Mouse (Mus musculus) lung, embryonic 16.5 days (tissue): ENCODE data around the gene Ccdc194. TPM values are rescaled to one million over a fixed set of nuclear protein-coding genes. Genes with fewer than 3 reads are reported as not detected.
A peak's percentile ranks its signal among the peaks of the same experiment; 100 is the strongest.

Experiments used
- ATAC-seq: fragments of 200-750 bp; cut with Nextera tagmentation; 2 replicates; pipeline ENCODE4 v1.8.0; 2017; ENCODE audit warnings: low read depth, mild to moderate bottlenecking, moderate library complexity
- H3K27ac ChIP-seq: fragments of 300-500 bp; sonication (generic); 2 replicates; pipeline ENCODE4 v1.5.1; 2014; ENCODE audit warnings: mild to moderate bottlenecking, control low read depth, low read length
- H3K27me3 ChIP-seq: fragments of 300-500 bp; sonication (generic); 2 replicates; pipeline ENCODE4 v1.6.1; 2014; ENCODE audit warnings: low read depth, low read length, mixed read lengths; ENCODE audit not compliant: control insufficient read depth, insufficient read depth
- H3K36me3 ChIP-seq: fragments of 300-500 bp; sonication (generic); 2 replicates; pipeline ENCODE4 v1.6.1; 2014; ENCODE audit warnings: low read length; ENCODE audit not compliant: control insufficient read depth, insufficient read depth
- H3K4me1 ChIP-seq: fragments of 300-500 bp; sonication (generic); replicated peaks from 2 replicates; pipeline ENCODE4 v1.6.1; 2014; ENCODE audit warnings: low read length, mixed read lengths; ENCODE audit not compliant: control insufficient read depth, insufficient read depth
- H3K4me2 ChIP-seq: fragments of 300-500 bp; sonication (generic); 2 replicates; pipeline ENCODE4 v1.6.1; 2014; ENCODE audit warnings: low read depth, low read length, control low read depth
- H3K4me3 ChIP-seq: fragments of 300-500 bp; sonication (generic); 2 replicates; pipeline ENCODE4 v1.5.1; 2014; ENCODE audit warnings: mild to moderate bottlenecking, low read length, control low read depth
- H3K9ac ChIP-seq: fragments of 300-500 bp; sonication (generic); 2 replicates; pipeline ENCODE4 v1.6.1; 2014; ENCODE audit warnings: low read length, control low read depth
- H3K9me3 ChIP-seq: fragments of 300-500 bp; sonication (generic); 2 replicates; pipeline ENCODE4 v1.6.1; 2016; ENCODE audit warnings: low read length; ENCODE audit not compliant: control insufficient read depth
- WGBS: fragments of 180-500 bp; shearing (Covaris S2); extraction: QIAGEN DNeasy Blood & Tissue Kit; methylation state at CpG from one replicate; pipeline ENCODE4 v1.1.7; 2014; 5-methylcytosine and 5-hydroxymethylcytosine counted together
- polyA plus RNA-seq: library from polyadenylated mRNA; unstranded; fragments of >200 nt; fragmentation: Nextera tagmentation; extraction: Ambion mirVana; gene quantifications from 2 replicates; pipeline ENCODE4 v1.2.1, GENCODE M21; 2015

Gene Ccdc194
- 0.23 and 0.58 TPM in 2 replicates for polyA plus RNA-seq

DNA sequence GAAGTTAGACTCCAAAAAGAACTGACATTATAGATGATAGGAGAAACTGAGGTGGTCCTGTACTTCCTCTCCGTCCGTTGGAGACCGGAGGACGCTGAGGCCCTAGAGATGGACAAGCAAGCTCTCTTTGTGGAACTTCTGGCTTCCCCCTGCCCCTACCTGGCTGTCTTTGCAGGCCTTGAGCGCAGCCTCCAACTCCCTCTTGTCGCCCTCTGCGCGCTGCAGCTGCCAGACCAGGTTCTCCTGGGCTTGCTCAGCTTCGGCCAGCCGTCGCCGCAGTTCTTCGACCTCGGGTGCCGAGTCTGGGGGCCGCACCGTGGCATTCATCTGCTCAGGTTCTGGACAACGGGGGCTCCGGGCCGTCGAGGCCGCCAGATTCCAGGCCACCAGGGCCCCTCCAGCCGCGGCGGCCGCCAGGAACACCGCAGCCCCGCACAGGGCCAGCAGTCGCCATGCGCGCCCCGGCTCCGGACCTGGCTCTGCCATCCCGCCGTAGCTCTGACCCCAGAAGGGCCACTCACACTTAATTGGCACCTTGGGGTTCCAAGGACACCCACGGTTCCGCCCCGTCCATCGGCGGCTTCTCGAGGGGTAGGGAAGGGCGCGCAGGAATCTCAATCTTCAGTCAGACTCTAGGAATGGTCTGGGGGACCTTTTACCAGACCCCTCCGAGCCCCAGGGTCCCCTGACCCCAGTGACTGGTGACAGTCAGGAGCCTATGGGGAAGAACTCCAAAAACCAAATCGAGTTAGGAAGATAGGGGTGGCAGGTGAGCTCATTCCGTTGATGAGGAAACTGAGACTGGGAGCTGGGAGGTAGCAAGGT, at the start of gene Ccdc194:
Ccdc194 (minus strand) TSS at position 486 of the 825 bp plus-strand sequence.
- Histone ChIP-seq H3K9ac (peak within 1 kb of the TSS; percentile 32), H3K4me3 (no peak within 1 kb of the TSS), H3K27me3 (peaks cover 10% of the 10 kb centered on the region; the same call in 1 of the 2 replicates), H3K9me3 (no peaks in the 10 kb centered on the region), H3K4me2 (peak within 1 kb of the TSS; percentile 22; the same call in 1 of the 2 replicates), H3K27ac (peak within 1 kb of the TSS; percentile 96), H3K4me1 (peaks cover 24% of the 10 kb centered on the region), H3K36me3 (no peaks in the 10 kb centered on the region)
- ATAC-seq: no peak
- 14% methylated on average over 46 of the region's 46 CpGs for WGBS

DNA sequence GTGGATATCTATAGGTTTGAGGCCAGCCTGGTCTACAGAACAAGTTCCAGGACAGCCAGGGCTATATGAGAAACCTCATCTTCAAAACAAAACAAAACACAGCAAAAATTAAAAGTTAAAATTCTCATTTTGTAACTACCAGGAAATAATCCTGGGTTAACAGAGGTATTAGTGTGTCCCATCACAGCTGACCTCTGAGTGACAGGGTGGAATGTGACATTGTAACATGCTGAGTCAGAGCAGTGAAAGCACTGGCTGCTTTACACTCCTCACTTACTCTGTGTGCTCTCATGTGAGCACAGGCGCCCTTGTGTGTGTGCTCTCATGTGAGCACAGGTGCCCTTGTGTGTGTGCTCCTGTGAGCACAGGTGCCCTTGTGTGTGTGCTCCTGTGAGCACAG, 49.5 kb upstream of the Ccdc194 start:
- Histone ChIP-seq H3K4me1 (no peaks in the 10 kb centered on the region), H3K27ac (no peak overlapping the region), H3K9me3 (no peaks in the 10 kb centered on the region), H3K36me3 (no peaks in the 10 kb centered on the region), H3K4me3 (no peak overlapping the region), H3K27me3 (no peaks in the 10 kb centered on the region), H3K9ac (no peak overlapping the region), H3K4me2 (no peak overlapping the region)
- WGBS: 50% methylated on average over 1 of the region's 1 CpGs
- no peak for ATAC-seq

DNA sequence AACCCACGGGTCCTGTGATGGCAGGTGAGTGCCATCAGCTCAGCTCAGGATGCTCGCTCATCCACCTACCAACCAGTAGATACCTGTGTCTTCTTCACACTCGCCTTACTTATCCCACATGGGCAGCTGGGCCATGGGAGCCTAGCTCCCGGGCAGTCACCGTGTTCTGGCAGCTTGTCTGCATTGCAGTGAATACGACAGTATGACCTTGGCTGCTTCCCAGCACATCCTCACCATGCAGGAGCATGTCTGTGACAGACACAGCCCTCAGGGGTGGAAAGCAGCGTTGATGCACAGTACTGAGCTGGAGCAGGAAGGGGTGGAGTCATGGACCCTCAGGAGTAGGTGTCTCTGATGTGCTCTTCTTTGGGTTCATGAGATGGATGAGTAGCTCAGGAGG, 48.9 kb upstream of the Ccdc194 start:
- 64% methylated on average over 7 of the region's 7 CpGs for WGBS
- no peak overlapping the region for H3K27ac ChIP-seq
- no peak overlapping the region for H3K4me2 ChIP-seq
- no peak for ATAC-seq
- no peaks in the 10 kb centered on the region for H3K27me3 ChIP-seq
- no peaks in the 10 kb centered on the region for H3K36me3 ChIP-seq
- no peaks in the 10 kb centered on the region for H3K4me1 ChIP-seq
- H3K4me3 ChIP-seq: no peak overlapping the region
- H3K9ac ChIP-seq: no peak overlapping the region
- no peaks in the 10 kb centered on the region for H3K9me3 ChIP-seq

DNA sequence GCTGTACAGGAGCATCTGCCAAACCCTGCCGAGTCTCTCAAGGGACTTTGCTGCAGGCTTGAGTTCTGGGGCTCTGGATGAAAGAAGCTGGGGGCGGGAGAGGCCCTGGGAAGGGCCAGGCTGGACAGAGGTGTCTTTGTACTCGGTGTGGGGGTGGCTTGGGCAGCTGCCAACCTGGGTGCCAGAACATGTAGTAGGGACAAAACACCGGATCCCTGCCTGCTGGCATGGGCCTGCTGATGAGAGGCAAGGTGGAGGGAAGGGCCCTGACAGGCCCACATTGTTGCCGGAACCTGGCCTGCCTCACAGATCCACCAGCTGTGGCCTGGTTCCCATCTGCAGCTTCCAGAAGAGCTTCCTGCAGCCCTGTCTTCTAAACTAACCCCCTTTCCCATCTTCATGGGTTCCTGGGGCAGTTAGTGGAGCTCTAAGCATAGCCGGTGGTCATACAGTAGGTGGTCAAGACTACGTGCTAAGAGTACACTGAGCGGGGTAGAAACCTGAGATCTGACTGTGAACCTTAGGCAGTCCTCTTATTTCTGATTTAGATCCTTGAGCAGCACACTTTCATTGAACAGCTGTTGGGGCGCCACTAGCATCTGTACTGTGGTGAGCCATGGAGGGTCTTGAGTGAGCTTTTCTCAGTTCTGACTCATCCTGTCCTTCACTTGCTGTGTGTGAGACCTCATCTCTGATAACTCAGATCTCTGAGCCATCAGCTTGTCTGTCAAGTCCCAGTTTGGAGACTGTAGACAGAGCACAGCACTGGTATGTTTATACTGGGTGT, 47.5 kb upstream of the Ccdc194 start:
- no peaks in the 10 kb centered on the region for H3K36me3 ChIP-seq
- H3K9ac ChIP-seq: no peak overlapping the region
- H3K4me1 ChIP-seq: peaks cover 9% of the 10 kb centered on the region
- peak; percentile 5; the same call in 1 of the 2 replicates for ATAC-seq
- no peak overlapping the region for H3K4me2 ChIP-seq
- no peaks in the 10 kb centered on the region for H3K9me3 ChIP-seq
- no peak overlapping the region for H3K4me3 ChIP-seq
- peak overlapping the region; percentile 60 for H3K27ac ChIP-seq
- 59% methylated on average over 9 of the region's 9 CpGs for WGBS
- H3K27me3 ChIP-seq: no peaks in the 10 kb centered on the region

DNA sequence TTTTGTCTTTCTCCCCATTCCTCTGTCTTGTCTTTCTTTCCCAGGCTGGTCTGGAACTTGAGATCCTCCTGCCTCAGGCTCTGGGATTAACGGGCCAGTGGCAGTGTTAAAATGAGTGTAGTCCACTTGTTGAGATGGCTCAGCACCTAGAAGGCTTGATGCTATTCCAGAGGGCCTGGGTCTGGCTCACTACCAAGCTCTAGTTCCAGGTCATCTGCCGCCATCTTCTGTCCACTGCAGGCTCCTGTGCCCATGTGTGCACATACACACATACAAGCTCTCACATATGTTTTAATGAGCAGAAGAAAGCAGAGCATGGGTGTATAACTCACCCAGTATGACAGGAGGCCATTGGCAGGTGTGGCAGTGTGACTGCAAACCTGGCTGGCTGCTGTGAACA, 46.6 kb upstream of the Ccdc194 start:
- Histone ChIP-seq H3K4me1 (peaks cover 9% of the 10 kb centered on the region), H3K4me3 (no peak overlapping the region), H3K9ac (no peak overlapping the region), H3K36me3 (no peaks in the 10 kb centered on the region), H3K9me3 (no peaks in the 10 kb centered on the region), H3K4me2 (no peak overlapping the region), H3K27me3 (no peaks in the 10 kb centered on the region), H3K27ac (peak overlapping the region; percentile 60; the same call in 1 of the 2 replicates)
- 77% methylated on average over 2 of the region's 2 CpGs for WGBS
- no peak for ATAC-seq

DNA sequence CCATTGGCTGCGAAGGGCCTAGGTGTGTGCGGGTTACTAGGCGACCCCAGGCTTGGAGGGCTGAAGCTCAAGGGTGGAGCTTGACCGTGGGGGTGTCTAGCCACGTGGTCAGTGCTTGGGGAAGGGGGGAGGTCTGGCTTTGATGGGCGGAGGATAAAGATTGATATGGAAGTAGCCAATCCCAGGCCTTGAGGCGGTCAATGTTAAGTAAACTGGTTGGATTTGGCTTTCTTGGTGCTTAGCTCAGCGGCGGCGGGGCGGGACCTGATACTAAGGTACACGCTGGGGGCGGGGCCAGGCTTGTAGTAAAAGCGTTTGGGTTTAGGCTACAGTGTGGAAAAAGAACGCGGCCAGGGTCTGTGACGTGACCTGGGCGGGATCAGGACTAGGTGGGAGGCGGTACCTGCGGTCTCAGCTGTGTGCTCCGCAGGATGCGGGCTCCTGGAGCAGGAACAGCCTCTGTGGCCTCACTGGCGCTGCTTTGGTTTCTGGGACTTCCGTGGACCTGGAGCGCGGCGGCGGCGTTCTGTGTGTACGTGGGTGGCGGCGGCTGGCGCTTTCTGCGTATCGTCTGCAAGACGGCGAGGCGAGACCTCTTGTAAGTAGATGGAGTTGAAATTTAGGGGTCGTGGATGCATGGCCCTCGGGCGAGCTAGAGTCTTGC, 44.9 kb upstream of the Ccdc194 start:
- H3K4me3 ChIP-seq: peak overlapping the region; percentile 62
- H3K4me1 ChIP-seq: peaks cover 9% of the 10 kb centered on the region
- peak overlapping the region; percentile 74 for H3K4me2 ChIP-seq
- H3K27me3 ChIP-seq: no peaks in the 10 kb centered on the region
- no peaks in the 10 kb centered on the region for H3K9me3 ChIP-seq
- peak overlapping the region; percentile 67 for H3K9ac ChIP-seq
- peak; percentile 87 for ATAC-seq
- H3K36me3 ChIP-seq: no peaks in the 10 kb centered on the region
- H3K27ac ChIP-seq: peak overlapping the region; percentile 85
- WGBS: under 1% methylated on average over 41 of the region's 41 CpGs

DNA sequence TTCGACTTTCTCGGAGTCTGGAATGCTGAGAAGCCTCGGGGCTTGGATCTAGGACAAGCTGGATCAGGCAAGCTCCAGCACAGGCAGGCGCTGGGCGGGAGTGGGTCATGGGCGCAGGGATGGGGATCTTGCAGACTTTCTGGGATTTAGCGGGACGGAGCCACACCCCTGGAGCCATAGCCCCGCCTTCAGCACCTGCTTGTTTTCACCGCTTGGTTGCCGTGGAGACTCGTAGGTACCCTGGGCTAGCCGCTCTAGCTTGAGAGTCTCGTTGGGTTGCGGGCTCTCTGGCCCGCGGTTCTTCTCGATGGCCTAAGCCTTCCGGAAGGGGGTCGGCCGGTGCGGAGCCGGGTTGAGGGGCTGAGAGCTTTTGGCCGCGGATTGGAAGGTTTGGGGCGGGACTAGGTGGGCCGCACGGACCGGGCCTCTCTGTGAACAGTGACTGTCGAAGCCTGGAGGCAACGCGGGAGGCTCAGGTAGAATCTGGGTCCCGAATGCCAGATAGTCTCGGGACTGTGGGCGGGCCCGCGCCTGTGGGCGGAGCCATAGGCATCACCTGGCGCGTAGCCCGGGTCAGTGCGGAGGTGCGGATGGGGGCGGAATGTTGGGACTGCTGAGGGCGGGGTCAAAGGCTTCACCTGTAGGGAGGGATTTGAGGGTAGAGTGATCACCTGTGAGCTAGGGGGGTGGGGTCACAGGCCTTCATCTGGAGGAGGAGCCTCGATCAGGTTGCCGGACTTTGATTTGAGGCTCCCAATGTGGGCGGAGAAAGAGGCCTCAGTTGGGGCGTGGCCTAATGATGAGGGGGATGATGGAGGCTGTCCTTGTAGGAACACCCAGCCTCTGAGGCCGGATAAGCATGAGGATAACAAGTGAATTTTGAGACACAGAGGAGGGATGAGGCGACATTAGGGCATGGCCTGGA, 44.1 kb upstream of the Ccdc194 start:
- Histone ChIP-seq H3K9ac (peak overlapping the region; percentile 70), H3K4me3 (peak overlapping the region; percentile 62), H3K4me1 (peaks cover 9% of the 10 kb centered on the region), H3K9me3 (no peaks in the 10 kb centered on the region), H3K36me3 (no peaks in the 10 kb centered on the region), H3K27ac (peak overlapping the region; percentile 91), H3K27me3 (no peaks in the 10 kb centered on the region), H3K4me2 (peak overlapping the region; percentile 74)
- under 1% methylated on average over 51 of the region's 51 CpGs for WGBS
- ATAC-seq: peak; percentile 77

DNA sequence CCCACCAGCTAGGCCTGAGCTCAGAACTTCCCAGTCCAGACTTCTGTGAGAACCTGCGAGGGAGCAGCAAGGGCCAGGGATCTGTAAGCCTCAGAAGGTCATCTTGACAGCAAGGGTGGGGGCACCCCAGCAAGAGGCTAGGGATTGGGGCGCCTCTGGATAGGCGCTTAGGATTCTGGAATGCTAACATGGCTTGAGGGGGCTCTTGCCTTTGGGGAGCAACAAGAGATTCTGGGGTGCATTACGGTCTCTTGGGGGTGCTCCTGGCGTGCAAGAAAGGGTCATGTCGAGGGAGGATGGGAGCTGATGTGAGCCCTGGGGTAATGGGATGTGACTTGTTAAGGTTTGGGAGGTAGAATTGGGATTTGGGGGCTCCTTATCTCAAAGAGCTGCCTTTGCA, 43.4 kb upstream of the Ccdc194 start:
- peak overlapping the region; percentile 74 for H3K4me2 ChIP-seq
- 0 out of 2 replicates have a peak, but pooled peaks cover 2% of the 10 kb centered on the region for H3K9me3 ChIP-seq
- peaks cover 9% of the 10 kb centered on the region for H3K4me1 ChIP-seq
- peak overlapping the region; percentile 70 for H3K9ac ChIP-seq
- peak overlapping the region; percentile 62 for H3K4me3 ChIP-seq
- no peaks in the 10 kb centered on the region for H3K27me3 ChIP-seq
- H3K27ac ChIP-seq: peak overlapping the region; percentile 91
- H3K36me3 ChIP-seq: no peaks in the 10 kb centered on the region
- 30% methylated on average over 6 of the region's 6 CpGs for WGBS
- no peak for ATAC-seq
